Mouse (Mus musculus) myocyte (in vitro differentiated cells): ENCODE data around the gene Nr4a2.

Source experiments
- CEBPB ChIP-seq: IDR thresholded peaks from 2 replicates; pipeline ENCODE4 v1.6.1; 2011; ENCODE audit warnings: mild to moderate bottlenecking, moderate library complexity; ENCODE audit not compliant: poor library complexity, insufficient read depth, severe bottlenecking
- E2F4 ChIP-seq: IDR thresholded peaks from one replicate; pipeline ENCODE4 v1.6.1; 2011; ENCODE audit warnings: mild to moderate bottlenecking, control low read depth, moderate library complexity; ENCODE audit not compliant: insufficient read depth
- MAX ChIP-seq: IDR thresholded peaks from one replicate; pipeline ENCODE4 v1.6.1; 2011; ENCODE audit warnings: low read depth, mild to moderate bottlenecking, control low read depth
- MYOG ChIP-seq, 3 experiments: IDR thresholded peaks; one replicate each; pipeline ENCODE4 v1.6.1; 2011; ENCODE audit warnings: control low read depth in 2 of 3, low read depth in 2 of 3, mild to moderate bottlenecking in 2 of 3; ENCODE audit not compliant: insufficient read length in 2 of 3, control insufficient read depth in 1 of 3, insufficient read depth in 1 of 3
- POLR2A ChIP-seq: IDR thresholded peaks from one replicate; pipeline ENCODE4 v1.6.1; 2011; ENCODE audit warnings: low read depth, mild to moderate bottlenecking, control low read depth, moderate library complexity; ENCODE audit not compliant: insufficient read length
- POLR2AphosphoS2 ChIP-seq: IDR thresholded peaks from one replicate; pipeline ENCODE4 v1.6.1; 2011; ENCODE audit warnings: low read depth, control low read depth; ENCODE audit not compliant: insufficient read length
- REST ChIP-seq: IDR thresholded peaks from one replicate; pipeline ENCODE4 v1.6.1; 2011; ENCODE audit warnings: mild to moderate bottlenecking, control low read depth, moderate library complexity; ENCODE audit not compliant: insufficient read depth, insufficient read length
- SRF ChIP-seq: IDR thresholded peaks from one replicate; pipeline ENCODE4 v1.6.1; 2011; ENCODE audit warnings: low read depth; ENCODE audit not compliant: control insufficient read depth, insufficient read length
- TCF12 ChIP-seq: IDR thresholded peaks from one replicate; pipeline ENCODE4 v1.6.1; 2011; ENCODE audit warnings: mild to moderate bottlenecking, control low read depth; ENCODE audit not compliant: poor library complexity, insufficient read depth, severe bottlenecking
- USF1 ChIP-seq: IDR thresholded peaks from one replicate; pipeline ENCODE4 v1.6.1; 2011; ENCODE audit warnings: low read depth, mild to moderate bottlenecking, control low read depth, moderate library complexity

DNA sequence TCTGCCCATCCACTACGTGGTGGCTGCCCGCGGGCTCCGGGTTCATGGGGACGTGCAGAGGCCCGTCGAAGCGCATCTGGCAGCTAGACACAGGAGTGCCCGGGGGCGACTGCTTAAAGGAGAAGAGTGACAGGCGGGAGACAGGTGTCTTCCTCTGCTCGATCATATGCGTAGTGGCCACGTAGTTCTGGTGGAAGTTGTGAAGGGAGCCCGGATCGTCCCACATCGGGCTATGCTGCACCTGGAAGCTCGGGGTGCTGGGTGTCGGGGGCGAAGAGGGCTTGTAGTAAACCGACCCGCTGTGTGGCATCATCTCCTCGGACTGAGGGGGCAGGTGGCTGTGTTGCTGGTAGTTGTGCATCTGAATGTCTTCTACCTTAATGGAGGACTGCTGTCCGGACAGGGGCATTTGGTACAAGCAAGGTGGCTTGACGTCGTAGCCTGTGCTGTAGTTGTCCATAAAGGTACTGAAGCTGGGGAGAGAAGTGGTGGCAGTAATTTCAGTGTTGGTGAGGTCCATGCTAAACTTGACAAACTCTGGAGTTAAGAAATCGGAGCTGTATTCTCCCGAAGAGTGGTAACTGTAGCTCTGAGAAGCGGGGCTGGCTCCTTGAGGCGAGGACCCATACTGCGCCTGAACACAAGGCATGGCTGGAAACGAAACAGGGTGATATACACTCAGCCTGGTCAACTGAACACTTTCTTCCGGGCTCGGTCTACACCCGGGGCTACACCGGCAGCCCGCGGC lies 11.8 kb downstream of the Nr4a2 start:
- TF ChIP-seq POLR2A (no peak), MAX (no peak), CEBPB (no peak), POLR2AphosphoS2 (no peak), E2F4 (no peak), TCF12 (no peak), USF1 (no peak), MYOG (IDR thresholded peaks at IDR 0.05; ENCODE audit: control insufficient read depth in 1 of 3, insufficient read depth in 1 of 3, insufficient read length in 2 of 3, low read depth in 2 of 3) (no peak), SRF (no peak), REST (no peak)
